Mouse (Mus musculus) mammary gland, adult 2 months (tissue): ENCODE data around the gene Igdcc3. TPM values are rescaled to one million over a fixed set of nuclear protein-coding genes. Genes with fewer than 3 reads are reported as not detected.

Experiments used
- polyA plus RNA-seq: library from polyadenylated mRNA; depleted of rRNA; stranded (reverse); fragments of >200 nt; gene quantifications from 2 replicates; pipeline ENCODE4 v1.2.3, GENCODE M21; 2012; ENCODE audit warnings: low replicate concordance; rRNA removed

Gene Igdcc3
- 0.23 and 0.41 TPM in 2 replicates for polyA plus RNA-seq

DNA sequence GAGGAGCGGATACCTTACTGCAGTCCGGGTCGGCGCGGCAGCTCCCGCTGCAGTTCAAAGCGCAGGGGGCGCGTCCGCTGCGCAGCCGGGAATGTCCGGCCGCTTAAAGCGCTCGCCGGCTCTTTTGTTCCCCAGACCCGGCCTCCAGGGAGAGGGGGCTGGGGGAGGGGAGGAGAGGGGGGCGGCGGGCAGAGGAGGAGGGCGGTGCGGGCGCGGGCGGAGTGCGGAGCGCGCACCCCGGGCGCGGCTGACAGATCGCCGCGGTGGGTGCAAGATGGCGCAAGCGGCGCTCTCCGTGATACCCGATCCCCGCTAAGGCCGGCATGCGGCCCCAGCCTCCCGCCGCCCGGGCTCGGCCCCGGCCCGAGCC lies at the start of gene Igdcc3:
TSS of gene Igdcc3 (plus strand) at position 254 of the 370 bp plus-strand sequence.

DNA sequence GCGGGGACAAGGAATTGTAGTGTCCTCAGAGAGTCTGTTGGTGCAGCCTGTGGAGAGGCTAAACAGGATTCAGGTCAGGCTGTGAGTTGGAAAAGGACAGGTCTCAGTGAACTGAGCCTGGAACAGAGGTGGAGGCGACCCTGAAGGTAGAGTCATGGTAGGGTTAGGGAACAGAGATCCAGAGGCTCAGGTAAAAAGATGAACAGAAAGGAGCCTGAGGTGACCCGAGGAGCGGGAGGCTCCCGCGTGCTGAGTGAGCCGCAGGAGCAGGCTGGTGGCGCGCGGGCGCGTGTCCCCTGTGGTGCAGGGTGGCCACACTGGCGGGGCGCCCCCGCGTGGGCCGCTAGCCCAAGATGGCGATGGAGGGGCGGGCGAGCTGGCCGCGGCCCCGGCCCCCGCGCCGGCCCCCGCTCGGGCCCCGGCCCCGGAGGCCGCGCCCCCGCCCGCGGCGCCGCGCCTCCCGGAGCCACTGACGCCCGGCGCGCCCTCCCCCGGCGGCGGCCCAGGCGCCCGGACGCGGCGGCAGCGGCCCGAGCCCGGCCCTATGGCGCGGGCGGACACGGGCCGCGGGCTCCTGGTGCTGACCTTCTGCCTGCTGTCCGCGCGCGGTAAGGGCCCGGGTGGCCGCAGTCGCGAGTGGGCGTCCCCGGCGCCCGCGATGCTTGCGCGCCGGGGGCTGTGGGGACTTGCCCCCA lies 39.9 kb upstream of the Igdcc3 start, which contains the start of gene Igdcc4:
TSS of gene Igdcc4 (plus strand) at position 496 of the 695 bp plus-strand sequence.

DNA sequence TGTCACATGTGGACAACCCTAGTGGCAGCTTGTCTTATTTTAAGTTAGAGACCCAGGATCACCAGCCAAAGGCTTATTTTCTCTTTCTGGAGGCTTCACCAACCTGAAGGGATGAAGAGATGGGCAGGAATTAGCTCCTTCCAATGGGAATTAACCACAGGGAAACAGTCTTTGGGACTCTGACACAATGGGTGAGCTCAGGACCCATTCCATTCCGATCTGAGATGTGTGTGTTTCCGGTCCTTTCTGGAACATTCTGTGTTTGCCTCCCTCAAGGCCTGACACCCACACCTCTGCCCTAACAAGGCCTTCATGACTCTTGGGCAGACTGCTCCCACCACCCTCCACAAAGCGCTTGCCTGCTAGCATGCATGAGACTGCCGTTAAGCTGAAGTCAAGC lies 54.1 kb downstream of the Igdcc3 start, which contains the start of gene Parp16:
TSS of gene Parp16 (plus strand) at position 301 of the 400 bp plus-strand sequence.

Other genes with a start within 250 kb of the Igdcc3 start
- 0.09 TPM in 1 of 2 replicates, not detected in the other for gene Slc24a1, start 189.6 kb upstream of the Igdcc3 start, polyA plus RNA-seq
- 9.8 and 17.1 TPM in 2 replicates for gene Ints14, start 180.3 kb upstream of the Igdcc3 start, polyA plus RNA-seq
- gene Hacd3, start 119.5 kb upstream of the Igdcc3 start, polyA plus RNA-seq: 29.3 and 31.6 TPM in 2 replicates
- 39.8 and 74.5 TPM in 2 replicates for gene Dpp8, start 108.8 kb upstream of the Igdcc3 start, polyA plus RNA-seq
- 9.8 and 12.4 TPM in 2 replicates for gene Igdcc4, start 39.7 kb upstream of the Igdcc3 start, polyA plus RNA-seq
- 12.2 and 17.1 TPM in 2 replicates for gene Parp16, start 54.2 kb downstream of the Igdcc3 start, polyA plus RNA-seq
- 4.0 and 13.6 TPM in 2 replicates for gene Cilp, start 124.0 kb downstream of the Igdcc3 start, polyA plus RNA-seq
- 13.6 and 14.2 TPM in 2 replicates for gene Clpx, start 153.1 kb downstream of the Igdcc3 start, polyA plus RNA-seq
- 9.5 and 16.5 TPM in 2 replicates for gene Pdcd7, start 204.9 kb downstream of the Igdcc3 start, polyA plus RNA-seq
- 0.23 and 0.51 TPM in 2 replicates for gene Ubap1l, start 219.9 kb downstream of the Igdcc3 start, polyA plus RNA-seq